Mouse (Mus musculus): ENCODE results near the gene Ssr4. TPM values are rescaled to one million over a fixed set of nuclear protein-coding genes. Genes with fewer than 3 reads are reported as not detected.

Ssr4 gene
- total RNA-seq (2012; rRNA removed), result 281 and 350 TPM in 2 replicates
- 389 and 428 TPM in 2 replicates for total RNA-seq (2014; rRNA removed)
- 260 and 291 TPM in 2 replicates for polyA plus RNA-seq (2012; ENCODE audit: insufficient read length, low read depth)

DNA sequence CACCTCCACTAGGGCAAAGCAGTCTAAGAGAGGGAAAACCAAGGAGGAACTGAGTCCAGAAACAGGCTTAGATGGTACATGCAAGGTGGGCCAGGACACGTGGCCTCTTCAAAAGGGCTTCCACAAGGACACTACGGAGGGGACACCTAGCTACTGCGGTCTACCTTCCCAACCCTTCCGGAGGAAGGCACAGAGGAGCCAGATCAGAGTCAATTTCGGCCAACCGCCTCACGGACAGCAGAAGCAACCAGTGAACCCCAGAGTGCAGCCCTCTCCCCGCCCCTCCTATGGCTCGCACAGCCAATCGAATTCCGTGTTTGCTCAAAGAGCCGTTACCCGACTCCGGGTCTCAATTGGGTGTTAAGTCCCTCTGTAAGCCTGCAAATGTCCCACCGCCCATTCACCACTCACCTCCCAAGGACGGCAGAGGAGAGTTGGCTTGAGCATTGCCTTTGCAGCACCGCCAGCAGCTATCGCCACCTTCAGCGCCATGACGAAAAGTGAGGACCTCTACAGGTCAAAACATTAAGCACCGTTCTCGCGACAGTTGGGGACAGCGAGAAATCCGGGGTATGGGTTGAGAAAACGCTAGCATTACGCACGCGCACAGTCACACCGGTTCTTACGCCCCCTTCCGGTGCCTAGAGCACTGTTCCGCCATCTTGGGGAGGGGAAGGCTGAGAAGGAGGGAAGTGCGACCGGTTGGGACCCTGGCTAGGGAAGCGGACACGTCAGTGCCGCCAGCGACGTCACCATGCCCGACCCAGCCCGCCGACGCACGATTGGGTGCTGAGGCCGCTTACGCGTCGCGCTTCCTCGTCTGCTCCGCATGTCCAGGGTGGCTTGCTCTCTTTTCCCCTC is at the start of gene Ssr4, which contains the start of gene Idh3g:
Gene Ssr4 (plus strand): TSS at position 665 of the 861 bp plus-strand sequence.
Gene Idh3g (minus strand): TSS at position 534 of the 861 bp plus-strand sequence.
- in situ Hi-C loops (cut with MboI; ENCODE audit: low pct_ligation_motif_present, low pct_unique_long_range_greater_than_20kb, low sequenced_read_pairs), result loop anchor here (25.0 kb wide), 1 partner anchor 601 kb away; the partner anchor contains the start of genes Fam3a and Ikbkg

DNA sequence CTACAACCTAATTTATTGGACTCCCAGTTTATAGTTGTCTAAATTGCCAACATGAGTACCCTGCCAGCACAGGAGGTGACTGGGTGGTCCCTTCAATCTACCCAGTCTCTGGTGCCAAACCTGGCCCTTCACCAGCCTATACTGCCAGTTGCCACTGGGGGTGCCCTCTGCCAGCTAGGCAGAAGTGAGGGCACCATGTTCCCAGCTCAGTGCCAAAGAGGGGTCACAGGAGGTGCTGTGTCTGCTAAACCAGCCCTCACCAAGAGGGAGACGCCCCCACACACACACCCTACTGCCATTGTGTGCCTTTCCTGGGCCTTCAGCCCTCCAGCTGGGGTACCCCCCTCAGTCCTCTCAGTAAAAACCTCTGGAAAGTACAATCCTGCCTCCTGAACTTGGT is 48.7 kb upstream of the Ssr4 start:
- dilution Hi-C loops (cut with MboI; ENCODE audit: extremely low pct_ligation_motif_present, extremely low pct_unique_long_range_greater_than_20kb, low sequenced_read_pairs) (no loop called here), in situ Hi-C loops (cut with MboI; ENCODE audit: low pct_ligation_motif_present, low pct_unique_long_range_greater_than_20kb, low sequenced_read_pairs) (no loop called here)
- H3K4me2 ChIP-seq (ENCODE audit: insufficient read depth, low read depth, poor library complexity, severe bottlenecking), result no peak overlapping the region
- H3K27me3 ChIP-seq (replicated peaks), result no peaks in the 10 kb centered on the region
- TF ChIP-seq CTCF (conservative IDR thresholded peaks at IDR 0.05 in 1 of 2, IDR thresholded peaks at IDR 0.05 in 1 of 2; ENCODE audit: low read depth in 2 of 2, low read length in 2 of 2) (peak in 1 of 2 experiments; percentile 34; a peak in 2 of 4 replicates), SIN3A (IDR thresholded peaks at IDR 0.05; ENCODE audit: low read length) (no peak), NRF1 (IDR thresholded peaks at IDR 0.05; ENCODE audit: low read depth, low read length) (no peak), JUND (conservative IDR thresholded peaks at IDR 0.05; ENCODE audit: low read depth, low read length) (no peak), POLR2AphosphoS2 (IDR thresholded peaks at IDR 0.05; ENCODE audit: low read depth, low read length) (no peak), ELF1 (IDR thresholded peaks at IDR 0.05; ENCODE audit: low read depth, low read length) (no peak), RAD21 (IDR thresholded peaks at IDR 0.05; ENCODE audit: low read depth, low read length) (peak; percentile 25)
- no peak overlapping the region for H3K9ac ChIP-seq (ENCODE audit: insufficient read depth, low read depth)
- H3K9me3 ChIP-seq (replicated peaks; ENCODE audit: low read length), result no peaks in the 10 kb centered on the region
- no peak overlapping the region for H3K27ac ChIP-seq (ENCODE audit: insufficient read depth, low read depth)
- no peak overlapping the region for H3K4me3 ChIP-seq (replicated peaks in 1 of 3; ENCODE audit: low read depth in 2 of 3, low read length in 2 of 3, poor library complexity in 1 of 3)
- H3K36me3 ChIP-seq (replicated peaks in 1 of 2; ENCODE audit: control insufficient read depth in 1 of 2, insufficient read depth in 1 of 2, low read length in 1 of 2), result peaks cover 4 to 30% of the 10 kb centered on the region in 2 experiments
- no peak for DNase-seq (ENCODE audit: extremely low read depth)
- H3K4me1 ChIP-seq (ENCODE audit: control insufficient read depth in 1 of 2, insufficient read depth in 2 of 2), result no peaks in the 10 kb centered on the region
- no peaks in the 10 kb centered on the region for H3K79me2 ChIP-seq (replicated peaks; ENCODE audit: control insufficient read depth, extremely low read depth, insufficient read depth, poor library complexity, severe bottlenecking)

More for the DNA sequence above, at the start of gene Ssr4, which contains the start of gene Idh3g:
- peaks cover 32 to 49% of the 10 kb centered on the region in 2 experiments for H3K36me3 ChIP-seq (replicated peaks in 1 of 2; ENCODE audit: control insufficient read depth in 1 of 2, insufficient read depth in 1 of 2, low read length in 1 of 2)
- dilution Hi-C loops (cut with MboI; ENCODE audit: extremely low pct_ligation_motif_present, extremely low pct_unique_long_range_greater_than_20kb, low sequenced_read_pairs), result no loop called here
- peak within 1 kb of the TSS; percentile 96 for H3K9ac ChIP-seq (ENCODE audit: insufficient read depth, low read depth)
- TF ChIP-seq BHLHE40 (IDR thresholded peaks at IDR 0.05; ENCODE audit: low read depth, low read length) (no peak), MAFK (IDR thresholded peaks at IDR 0.05; ENCODE audit: insufficient replicate concordance, low read length) (no peak), EP300 (IDR thresholded peaks at IDR 0.05; ENCODE audit: low read length) (no peak), UBTF (IDR thresholded peaks at IDR 0.05; ENCODE audit: low read depth, low read length) (no peak), CHD2 (IDR thresholded peaks at IDR 0.05; ENCODE audit: low read length) (peak; percentile 99), MYC (IDR thresholded peaks at IDR 0.05; ENCODE audit: low read depth, low read length) (peak; percentile 79), SIN3A (IDR thresholded peaks at IDR 0.05; ENCODE audit: low read length) (no peak; the same call in 1 of the 2 replicates), SMC3 (IDR thresholded peaks at IDR 0.05; ENCODE audit: low read depth, low read length) (no peak), JUN (IDR thresholded peaks at IDR 0.05; ENCODE audit: insufficient read depth, low read depth, low read length) (no peak), KAT2A (IDR thresholded peaks at IDR 0.05; ENCODE audit: insufficient replicate concordance, low read length) (no peak), TCF12 (IDR thresholded peaks at IDR 0.05; ENCODE audit: low read depth, low read length) (peak; percentile 53), RCOR1 (conservative IDR thresholded peaks at IDR 0.05; ENCODE audit: low read depth, low read length) (no peak), IRF4 (IDR thresholded peaks at IDR 0.05; ENCODE audit: low read depth, low read length) (0 out of 2 replicates have a peak, but pooled peaks have one; percentile 32), USF2 (conservative IDR thresholded peaks at IDR 0.05; ENCODE audit: low read depth, low read length) (no peak), USF1 (IDR thresholded peaks at IDR 0.05; ENCODE audit: low read depth, low read length) (no peak), RAD21 (IDR thresholded peaks at IDR 0.05; ENCODE audit: low read depth, low read length) (no peak), ELF1 (IDR thresholded peaks at IDR 0.05; ENCODE audit: low read depth, low read length) (peak; percentile 85), GABPA (IDR thresholded peaks at IDR 0.05; ENCODE audit: insufficient replicate concordance, low read depth, low read length) (no peak), ZC3H11A (IDR thresholded peaks at IDR 0.05; ENCODE audit: low read depth, low read length) (no peak), NRF1 (IDR thresholded peaks at IDR 0.05; ENCODE audit: low read depth, low read length) (peak; percentile 91), CTCF (conservative IDR thresholded peaks at IDR 0.05 in 1 of 2, IDR thresholded peaks at IDR 0.05 in 1 of 2; ENCODE audit: low read depth in 2 of 2, low read length in 2 of 2) (peak in 1 of 2 experiments; percentile 43; a peak in 2 of 4 replicates), MXI1 (IDR thresholded peaks at IDR 0.05; ENCODE audit: low read depth, low read length) (0 out of 2 replicates have a peak, but pooled peaks have one; percentile 63), ETS1 (conservative IDR thresholded peaks at IDR 0.05; ENCODE audit: low read depth, low read length) (no peak), ZNF384 (IDR thresholded peaks at IDR 0.05; ENCODE audit: low read depth, low read length) (no peak), MEF2A (IDR thresholded peaks at IDR 0.05; ENCODE audit: borderline replicate concordance, low read depth, low read length) (no peak), NELFE (IDR thresholded peaks at IDR 0.05; ENCODE audit: low read depth, low read length) (peak; percentile 76), HCFC1 (IDR thresholded peaks at IDR 0.05; ENCODE audit: low read depth, low read length) (peak; percentile 76), MAZ (IDR thresholded peaks at IDR 0.05; ENCODE audit: low read depth, low read length) (no peak), ZMIZ1 (IDR thresholded peaks at IDR 0.05; ENCODE audit: low read depth, low read length) (peak; percentile 63; the same call in 1 of the 2 replicates), E2F4 (IDR thresholded peaks at IDR 0.05; ENCODE audit: insufficient replicate concordance, low read depth, low read length) (no peak), CHD1 (IDR thresholded peaks at IDR 0.05; ENCODE audit: low read depth, low read length) (no peak), PAX5 (IDR thresholded peaks at IDR 0.05; ENCODE audit: low read length) (no peak), MAX (IDR thresholded peaks at IDR 0.05; ENCODE audit: low read length) (peak; percentile 81), POLR2AphosphoS2 (IDR thresholded peaks at IDR 0.05; ENCODE audit: low read depth, low read length) (no peak; the same call in 1 of the 2 replicates), POLR2A (IDR thresholded peaks at IDR 0.05; ENCODE audit: low read depth, low read length) (peak; percentile 72), TBP (conservative IDR thresholded peaks at IDR 0.05; ENCODE audit: low read depth, low read length) (peak; percentile 42; the same call in 1 of the 2 replicates), ZKSCAN1 (IDR thresholded peaks at IDR 0.05; ENCODE audit: borderline replicate concordance, low read depth, low read length) (no peak), JUND (conservative IDR thresholded peaks at IDR 0.05; ENCODE audit: low read depth, low read length) (no peak)
- DNase-seq (ENCODE audit: extremely low read depth), result peak; percentile 96
- H3K27me3 ChIP-seq (replicated peaks), result no peaks in the 10 kb centered on the region
- peak within 1 kb of the TSS; percentile 74 to 90 (median 80) for H3K4me3 ChIP-seq (replicated peaks in 1 of 3; ENCODE audit: low read depth in 2 of 3, low read length in 2 of 3, poor library complexity in 1 of 3)
- H3K27ac ChIP-seq (ENCODE audit: insufficient read depth, low read depth), result peak within 1 kb of the TSS; percentile 86
- H3K4me1 ChIP-seq (ENCODE audit: control insufficient read depth in 1 of 2, insufficient read depth in 2 of 2), result peaks cover 15 to 51% of the 10 kb centered on the region in 2 experiments
- peaks cover 61% of the 10 kb centered on the region for H3K79me2 ChIP-seq (replicated peaks; ENCODE audit: control insufficient read depth, extremely low read depth, insufficient read depth, poor library complexity, severe bottlenecking)
- H3K4me2 ChIP-seq (ENCODE audit: insufficient read depth, low read depth, poor library complexity, severe bottlenecking), result peak within 1 kb of the TSS; percentile 73
- H3K9me3 ChIP-seq (replicated peaks; ENCODE audit: low read length), result no peaks in the 10 kb centered on the region

All from CH12.LX (cell line).